ENCODE assay signal across 17 mouse cellular contexts in genomic region chr6:100379792-100380191, GRCm38 (mm10).
A peak's percentile ranks its signal among the peaks of the same experiment; 100 is the strongest.
DNase-seq lines count a peak whose midpoint lies in the region; ATAC-seq and TF ChIP-seq lines count a peak whose summit lies in the region.
"Had no signal": no experiment of that assay in that cellular context is flagged by ENCODE, and none has a peak within 500 bp of the region (broad histone marks: within the 10 kb centered on the region; RNA-seq: fewer than 3 reads in every experiment).

No protein-coding gene starts in this region.

- WGBS in embryonic facial prominence, embryonic 14.5 days: 38% methylated on average over 4 of the region's 4 CpGs
- WGBS in embryonic facial prominence, embryonic 10.5 days: 66% methylated on average over 4 of the region's 4 CpGs
- WGBS in midbrain, postnatal 0 days: 48% methylated on average over 4 of the region's 4 CpGs
- 51% methylated on average over 4 of the region's 4 CpGs for WGBS in midbrain, embryonic 13.5 days
- 27% methylated on average over 4 of the region's 4 CpGs for WGBS in limb, embryonic 11.5 days

- DNase-seq in embryonic facial prominence, embryonic 14.5 days (ENCODE audit: low spot score): peak; percentile 75
- no peak for DNase-seq in embryonic facial prominence, embryonic 10.5 days (ENCODE audit: low spot score)
- DNase-seq in midbrain, postnatal 0 days (ENCODE audit: low spot score): peak; percentile 19
- DNase-seq in limb, embryonic 11.5 days (ENCODE audit: low spot score): peak; percentile 38
- DNase-seq in lung, postnatal 36 days: peak; percentile 7
- DNase-seq in retina, postnatal 1 day: no peak
- no peak for DNase-seq in left cerebral cortex, adult 2 months (ENCODE audit: extremely low spot score in 1 of 2, low spot score in 2 of 2)
- DNase-seq: cerebellum, adult 11-12 months; heart, adult 2 months; kidney, adult 9 months; thymus, adult 18-20 months had no signal

- no peak for TF ChIP-seq CTCF in midbrain, postnatal 0 days (IDR thresholded peaks at IDR 0.05)
- TF ChIP-seq CTCF in left cerebral cortex, adult 2 months (IDR thresholded peaks at IDR 0.05): no peak

- H3K27ac ChIP-seq in embryonic facial prominence, embryonic 14.5 days (replicated peaks; ENCODE audit: low read depth, low read length): no peak overlapping the region
- H3K27ac ChIP-seq in embryonic facial prominence, embryonic 10.5 days (replicated peaks): no peak overlapping the region
- H3K27ac ChIP-seq in midbrain, postnatal 0 days (ENCODE audit: low read depth, low read length): no peak overlapping the region
- no peak overlapping the region for H3K27ac ChIP-seq in midbrain, embryonic 13.5 days
- H3K27ac ChIP-seq in limb, embryonic 11.5 days (replicated peaks; ENCODE audit: low read depth, low read length): no peak overlapping the region
- no peak overlapping the region for H3K27ac ChIP-seq in left cerebral cortex, adult 2 months
- H3K27ac ChIP-seq: embryonic facial prominence, embryonic 12.5 days; heart, adult 2 months; hindbrain, embryonic 10.5 days; neural tube, embryonic 12.5 days had no signal

- no peak overlapping the region for H3K4me2 ChIP-seq in embryonic facial prominence, embryonic 14.5 days (ENCODE audit: low read depth, low read length)
- H3K4me2 ChIP-seq in midbrain, postnatal 0 days (ENCODE audit: low read depth, low read length, poor library complexity, severe bottlenecking): no peak overlapping the region
- H3K4me2 ChIP-seq in midbrain, embryonic 13.5 days (replicated peaks): no peak overlapping the region
- no peak overlapping the region for H3K4me2 ChIP-seq in limb, embryonic 11.5 days (ENCODE audit: low read depth, severe bottlenecking)
- H3K4me2 ChIP-seq: embryonic facial prominence, embryonic 12.5 days; neural tube, embryonic 12.5 days had no signal

- H3K9ac ChIP-seq in embryonic facial prominence, embryonic 14.5 days (ENCODE audit: low read depth, low read length): no peak overlapping the region
- H3K9ac ChIP-seq in midbrain, postnatal 0 days (replicated peaks; ENCODE audit: low read length, poor library complexity, severe bottlenecking): no peak overlapping the region
- no peak overlapping the region for H3K9ac ChIP-seq in midbrain, embryonic 13.5 days (replicated peaks)
- H3K9ac ChIP-seq in limb, embryonic 11.5 days (ENCODE audit: low read length): no peak overlapping the region
- H3K9ac ChIP-seq: embryonic facial prominence, embryonic 12.5 days; neural tube, embryonic 12.5 days had no signal

- H3K9me3 ChIP-seq in embryonic facial prominence, embryonic 14.5 days (ENCODE audit: control insufficient read depth, low read length): no peaks in the 10 kb centered on the region
- H3K9me3 ChIP-seq in embryonic facial prominence, embryonic 10.5 days: no peaks in the 10 kb centered on the region
- no peaks in the 10 kb centered on the region for H3K9me3 ChIP-seq in midbrain, postnatal 0 days (ENCODE audit: low read length)
- H3K9me3 ChIP-seq in midbrain, embryonic 13.5 days: no peaks in the 10 kb centered on the region
- no peaks in the 10 kb centered on the region for H3K9me3 ChIP-seq in limb, embryonic 11.5 days (ENCODE audit: control insufficient read depth, low read length)
- H3K9me3 ChIP-seq: embryonic facial prominence, embryonic 12.5 days; hindbrain, embryonic 10.5 days; neural tube, embryonic 12.5 days had no signal

- H3K27me3 ChIP-seq in embryonic facial prominence, embryonic 14.5 days (replicated peaks; ENCODE audit: control insufficient read depth, insufficient read depth, low read length): no peaks in the 10 kb centered on the region
- H3K27me3 ChIP-seq in embryonic facial prominence, embryonic 10.5 days (replicated peaks; ENCODE audit: low read depth, poor library complexity, severe bottlenecking): peaks cover 80% of the 10 kb centered on the region
- no peaks in the 10 kb centered on the region for H3K27me3 ChIP-seq in midbrain, postnatal 0 days (ENCODE audit: insufficient read depth, low read length)
- peaks cover 18% of the 10 kb centered on the region; the same call in 1 of the 2 replicates for H3K27me3 ChIP-seq in midbrain, embryonic 13.5 days
- no peaks in the 10 kb centered on the region for H3K27me3 ChIP-seq in limb, embryonic 11.5 days (ENCODE audit: control insufficient read depth, insufficient read depth, low read length)
- H3K27me3 ChIP-seq: CH12.LX; embryonic facial prominence, embryonic 12.5 days; Patski had no signal

- H3K4me1 ChIP-seq in embryonic facial prominence, embryonic 14.5 days (ENCODE audit: control insufficient read depth, insufficient read depth, low read length): peaks cover 33% of the 10 kb centered on the region
- peaks cover 38% of the 10 kb centered on the region for H3K4me1 ChIP-seq in embryonic facial prominence, embryonic 10.5 days
- peaks cover 16% of the 10 kb centered on the region for H3K4me1 ChIP-seq in midbrain, postnatal 0 days (ENCODE audit: insufficient read depth, low read length)
- peaks cover 33% of the 10 kb centered on the region for H3K4me1 ChIP-seq in midbrain, embryonic 13.5 days (replicated peaks)
- H3K4me1 ChIP-seq in limb, embryonic 11.5 days (ENCODE audit: control insufficient read depth, insufficient read depth, low read length): peaks cover 26% of the 10 kb centered on the region

- no peak for ATAC-seq in embryonic facial prominence, embryonic 14.5 days (ENCODE audit: low read depth)
- no peak for ATAC-seq in midbrain, postnatal 0 days (ENCODE audit: low FRiP score)
- no peak for ATAC-seq in midbrain, embryonic 13.5 days
- ATAC-seq in limb, embryonic 11.5 days (ENCODE audit: insufficient number of reproducible peaks, low FRiP score, low TSS enrichment, low read depth): no peak
- ATAC-seq: Patski had no signal

- H3K36me3 ChIP-seq in embryonic facial prominence, embryonic 14.5 days (ENCODE audit: control insufficient read depth, insufficient read depth, low read length): no peaks in the 10 kb centered on the region
- H3K36me3 ChIP-seq in embryonic facial prominence, embryonic 10.5 days (replicated peaks): no peaks in the 10 kb centered on the region
- no peaks in the 10 kb centered on the region for H3K36me3 ChIP-seq in midbrain, postnatal 0 days (ENCODE audit: insufficient read depth, low read length)
- H3K36me3 ChIP-seq in midbrain, embryonic 13.5 days: no peaks in the 10 kb centered on the region
- no peaks in the 10 kb centered on the region for H3K36me3 ChIP-seq in limb, embryonic 11.5 days (ENCODE audit: control insufficient read depth, insufficient read depth, low read length)
- H3K36me3 ChIP-seq: embryonic facial prominence, embryonic 12.5 days; hindbrain, embryonic 10.5 days; neural tube, embryonic 12.5 days had no signal

- no peak overlapping the region for H3K4me3 ChIP-seq in embryonic facial prominence, embryonic 14.5 days (ENCODE audit: low read depth, low read length)
- no peak overlapping the region for H3K4me3 ChIP-seq in embryonic facial prominence, embryonic 10.5 days
- H3K4me3 ChIP-seq in midbrain, postnatal 0 days (ENCODE audit: low read depth, low read length): no peak overlapping the region
- H3K4me3 ChIP-seq in midbrain, embryonic 13.5 days (replicated peaks): no peak overlapping the region
- H3K4me3 ChIP-seq in limb, embryonic 11.5 days (ENCODE audit: low read depth, low read length): no peak overlapping the region
- no peak overlapping the region for H3K4me3 ChIP-seq in left cerebral cortex, adult 2 months
- H3K4me3 ChIP-seq: embryonic facial prominence, embryonic 12.5 days; heart, adult 2 months; hindbrain, embryonic 10.5 days; neural tube, embryonic 12.5 days had no signal

- intact Hi-C loops in left cerebral cortex, adult 2 months (cut with DNase I): no loop called here

Comparison
In these comparisons a context has a peak if more than half of its experiments do, and no peak if none do; other contexts are left out.
1. DNase-seq: peak in embryonic facial prominence, embryonic 14.5 days (single experiment), midbrain, postnatal 0 days (single experiment), limb, embryonic 11.5 days (single experiment) and lung, postnatal 36 days (single experiment); none in embryonic facial prominence, embryonic 10.5 days (single experiment), retina, postnatal 1 day (single experiment) and left cerebral cortex, adult 2 months (0 of 2).